Mouse (Mus musculus) midbrain, embryonic 14.5 days (tissue): Measurements from ENCODE around the gene 4931409K22Rik. TPM values are rescaled to one million over a fixed set of nuclear protein-coding genes. Genes with fewer than 3 reads are reported as not detected.
A peak's percentile ranks its signal among the peaks of the same experiment; 100 is the strongest.

Source experiments
- ATAC-seq: fragments of 200-750 bp; cut with Nextera tagmentation; 2 replicates; pipeline ENCODE4 v1.8.0; 2017; ENCODE audit warnings: moderate number of reproducible peaks, moderate library complexity; ENCODE audit not compliant: low FRiP score, low TSS enrichment
- DNase-seq: peaks from one replicate; pipeline ENCODE4 v3.0.0-alpha.2; 2015
- H3K27ac ChIP-seq: fragments of 300-500 bp; sonication (generic); replicated peaks from 2 replicates; pipeline ENCODE4 v1.5.1; 2014; ENCODE audit warnings: mild to moderate bottlenecking, low read depth, low read length, moderate library complexity
- H3K27me3 ChIP-seq: fragments of 300-500 bp; sonication (generic); 2 replicates; pipeline ENCODE4 v1.6.1; 2014; ENCODE audit warnings: low read length, control low read depth, mixed read lengths; ENCODE audit not compliant: control insufficient read depth, insufficient read depth
- H3K36me3 ChIP-seq: fragments of 300-500 bp; sonication (generic); 2 replicates; pipeline ENCODE4 v1.6.1; 2014; ENCODE audit warnings: low read length, control low read depth; ENCODE audit not compliant: control insufficient read depth, insufficient read depth
- H3K4me1 ChIP-seq: fragments of 300-500 bp; sonication (generic); 2 replicates; pipeline ENCODE4 v1.6.1; 2014; ENCODE audit warnings: mild to moderate bottlenecking, antibody characterized with exemption, low read length, control low read depth; ENCODE audit not compliant: control insufficient read depth, insufficient read depth
- H3K4me2 ChIP-seq: fragments of 300-500 bp; sonication (generic); 2 replicates; pipeline ENCODE4 v1.6.1; 2014; ENCODE audit warnings: mild to moderate bottlenecking, low read length, moderate library complexity
- H3K4me3 ChIP-seq: fragments of 300-500 bp; sonication (generic); replicated peaks from 2 replicates; pipeline ENCODE4 v1.5.1; 2014; ENCODE audit warnings: low read depth, low read length
- H3K9ac ChIP-seq: fragments of 300-500 bp; sonication (generic); replicated peaks from 2 replicates; pipeline ENCODE4 v1.6.1; 2014; ENCODE audit warnings: mild to moderate bottlenecking, low read length, moderate library complexity
- H3K9me3 ChIP-seq: fragments of 300-500 bp; sonication (generic); 2 replicates; pipeline ENCODE4 v1.6.1; 2016; ENCODE audit warnings: low read length, control low read depth, mixed read lengths; ENCODE audit not compliant: control insufficient read depth
- WGBS: fragments of 180-500 bp; shearing (Covaris S2); extraction: QIAGEN DNeasy Blood & Tissue Kit; methylation state at CpG from one replicate; pipeline ENCODE4 v1.1.7; 2014; 5-methylcytosine and 5-hydroxymethylcytosine counted together
- polyA plus RNA-seq: library from polyadenylated mRNA; unstranded; fragments of >200 nt; fragmentation: Nextera tagmentation; extraction: Ambion mirVana; gene quantifications from 2 replicates; pipeline ENCODE4 v1.2.1, GENCODE M21; 2014

Gene 4931409K22Rik
- polyA plus RNA-seq, 1 experiment from 2014 or later, result not detected

DNA sequence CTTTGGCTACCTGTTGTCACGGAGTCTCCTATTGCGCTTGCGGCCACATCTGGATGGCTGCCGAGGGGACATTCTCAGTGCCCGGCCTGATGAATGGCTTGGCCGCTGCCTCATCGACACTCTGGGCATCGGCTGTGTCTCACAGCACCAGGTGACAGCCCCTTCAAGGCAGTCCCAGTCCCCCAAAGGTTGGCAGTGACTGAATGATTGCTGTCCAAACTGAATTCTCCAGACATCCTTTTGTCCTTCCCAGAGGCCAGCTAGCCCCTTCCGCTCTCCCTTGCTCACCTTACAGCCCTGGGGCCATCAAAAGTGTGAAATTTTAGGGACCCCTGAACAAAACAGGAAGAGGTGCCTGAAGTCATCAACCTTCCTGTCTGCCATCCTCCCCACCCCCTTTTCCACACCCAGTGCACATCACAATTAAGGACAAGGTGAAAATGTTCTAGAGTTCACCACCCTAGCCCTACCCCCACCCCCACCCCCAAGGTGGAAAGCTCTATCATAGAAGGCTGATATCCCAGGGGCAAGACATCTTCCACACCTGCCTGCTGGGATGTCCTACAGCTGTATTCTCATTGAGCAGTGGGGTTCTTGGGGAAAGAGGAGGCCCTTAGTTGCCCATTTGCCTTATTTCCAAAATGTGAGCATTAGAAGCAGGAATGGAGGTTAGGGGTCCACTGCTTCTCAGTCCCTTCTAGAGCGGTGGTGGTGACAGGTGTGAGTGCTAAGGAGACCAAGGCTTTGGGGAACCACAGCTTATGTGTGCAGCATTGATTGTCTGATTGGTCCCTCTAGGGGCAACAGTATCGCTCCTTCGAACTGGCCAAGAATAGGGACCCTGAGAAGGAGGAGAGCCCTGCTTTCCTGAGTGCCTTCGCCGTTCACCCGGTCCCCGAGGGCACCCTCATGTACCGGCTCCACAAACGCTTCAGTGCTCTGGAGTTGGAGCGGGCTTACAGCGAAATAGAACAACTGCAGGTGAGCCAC is 33.2 kb upstream of the 4931409K22Rik start:
- no peak overlapping the region for H3K27ac ChIP-seq
- H3K27me3 ChIP-seq, result no peaks in the 10 kb centered on the region
- H3K36me3 ChIP-seq, result peaks cover 59% of the 10 kb centered on the region
- H3K4me2 ChIP-seq, result no peak overlapping the region
- H3K9me3 ChIP-seq, result no peaks in the 10 kb centered on the region
- H3K4me1 ChIP-seq, result peaks cover 10% of the 10 kb centered on the region
- 89% methylated on average over 20 of the region's 20 CpGs for WGBS
- H3K9ac ChIP-seq, result no peak overlapping the region
- no peak overlapping the region for H3K4me3 ChIP-seq
- ATAC-seq (no peak), DNase-seq (no peak)

GRCm38 (mm10) chr5:24587200-24587577 is 30.6 kb upstream of the 4931409K22Rik start:
- Histone ChIP-seq H3K27me3 (no peaks in the 10 kb centered on the region), H3K27ac (peak overlapping the region; percentile 83), H3K4me2 (peak overlapping the region; percentile 81), H3K9me3 (no peaks in the 10 kb centered on the region), H3K4me3 (peak overlapping the region; percentile 81), H3K9ac (peak overlapping the region; percentile 86), H3K4me1 (peaks cover 10% of the 10 kb centered on the region), H3K36me3 (peaks cover 33% of the 10 kb centered on the region)
- ATAC-seq, result no peak
- WGBS, result 39% methylated on average over 4 of the region's 4 CpGs
- DNase-seq, result no peak

DNA sequence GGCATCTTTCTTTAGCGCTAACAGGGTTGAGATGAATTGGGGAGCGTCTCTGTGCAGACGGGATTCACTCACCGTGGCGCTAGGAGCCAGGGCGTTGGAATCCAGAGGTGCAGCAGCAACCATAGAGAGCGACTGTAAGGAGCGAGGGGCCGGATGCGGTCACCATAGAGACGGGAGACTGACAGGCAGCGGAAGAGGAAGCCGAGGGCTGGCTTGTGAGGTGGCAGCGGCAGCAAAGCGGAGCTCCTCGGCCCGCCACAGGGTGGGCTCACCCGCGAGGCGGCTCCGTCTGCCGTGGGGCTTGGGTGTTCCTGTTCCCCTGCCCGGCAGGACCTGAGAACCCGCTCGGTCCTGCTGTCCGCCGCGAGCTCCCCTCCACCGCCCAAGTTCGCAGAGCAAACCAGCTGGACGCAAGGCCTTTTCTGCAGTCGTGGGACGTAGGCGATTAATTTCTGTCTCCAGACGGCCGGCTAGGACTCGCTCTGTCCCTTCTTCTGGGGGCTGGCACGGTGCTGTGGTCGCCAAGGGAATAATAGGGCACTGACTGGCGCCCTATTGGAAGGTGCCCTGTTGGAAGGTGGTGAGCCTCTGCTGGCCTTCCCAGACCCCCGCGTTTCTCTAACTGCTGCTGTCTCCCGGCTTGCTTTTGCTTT is 30.1 kb upstream of the 4931409K22Rik start, which contains the start of gene Chpf2:
TSS of gene Chpf2 (plus strand) at position 195 of the 653 bp plus-strand sequence.
- H3K9ac ChIP-seq, result peak within 1 kb of the TSS; percentile 86
- ATAC-seq, result peak; percentile 88
- WGBS, result 0% methylated on average over 41 of the region's 43 CpGs

DNA sequence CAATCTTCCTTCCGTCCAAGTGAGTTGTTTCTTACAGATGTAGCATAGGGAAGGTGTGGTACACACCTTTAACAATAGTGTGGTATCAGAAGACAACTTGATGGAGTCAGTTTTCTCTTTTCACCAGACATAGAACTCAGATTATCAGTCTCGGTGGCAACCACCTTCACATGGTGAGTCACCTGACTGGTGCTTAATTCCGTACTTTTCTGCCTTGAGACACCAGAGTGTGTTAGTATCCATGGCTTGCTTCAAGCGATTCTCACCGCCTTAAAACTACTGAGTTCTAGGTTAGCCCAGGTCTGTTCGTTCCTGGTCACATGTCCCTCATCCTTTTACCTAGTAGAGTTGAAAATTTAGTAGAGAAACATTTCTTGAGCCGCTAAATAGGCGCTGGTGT is 29.5 kb upstream of the 4931409K22Rik start:
- Histone ChIP-seq H3K4me3 (peak overlapping the region; percentile 81), H3K27me3 (no peaks in the 10 kb centered on the region), H3K9me3 (no peaks in the 10 kb centered on the region), H3K4me1 (peaks cover 10% of the 10 kb centered on the region), H3K4me2 (peak overlapping the region; percentile 81), H3K36me3 (peaks cover 22% of the 10 kb centered on the region), H3K27ac (peak overlapping the region; percentile 83), H3K9ac (peak overlapping the region; percentile 86)
- no peak for DNase-seq
- WGBS, result 8% methylated on average over 8 of the region's 8 CpGs
- peak; percentile 32; the same call in 1 of the 2 replicates for ATAC-seq

More for the DNA sequence above, 30.1 kb upstream of the 4931409K22Rik start, which contains the start of gene Chpf2:
- Histone ChIP-seq H3K4me3 (peak within 1 kb of the TSS; percentile 81), H3K4me2 (peak within 1 kb of the TSS; percentile 81), H3K36me3 (peaks cover 28% of the 10 kb centered on the region), H3K4me1 (peaks cover 10% of the 10 kb centered on the region), H3K9me3 (no peaks in the 10 kb centered on the region), H3K27me3 (no peaks in the 10 kb centered on the region), H3K27ac (peak within 1 kb of the TSS; percentile 83)
- peak; percentile 93 for DNase-seq

- ATAC-seq (no peak), DNase-seq (no peak)
- Histone ChIP-seq H3K4me2 (peak overlapping the region; percentile 68), H3K36me3 (peaks cover 18% of the 10 kb centered on the region), H3K4me3 (peak overlapping the region; percentile 79), H3K9me3 (no peaks in the 10 kb centered on the region), H3K9ac (peak overlapping the region; percentile 48; the same call in 1 of the 2 replicates), H3K27ac (no peak overlapping the region), H3K27me3 (no peaks in the 10 kb centered on the region), H3K4me1 (peaks cover 8% of the 10 kb centered on the region)
- WGBS, result 73% methylated on average over 6 of the region's 6 CpGs
These were observed 21.7 kb upstream of the 4931409K22Rik start for GRCm38 (mm10) chr5:24578109-24578963.

DNA sequence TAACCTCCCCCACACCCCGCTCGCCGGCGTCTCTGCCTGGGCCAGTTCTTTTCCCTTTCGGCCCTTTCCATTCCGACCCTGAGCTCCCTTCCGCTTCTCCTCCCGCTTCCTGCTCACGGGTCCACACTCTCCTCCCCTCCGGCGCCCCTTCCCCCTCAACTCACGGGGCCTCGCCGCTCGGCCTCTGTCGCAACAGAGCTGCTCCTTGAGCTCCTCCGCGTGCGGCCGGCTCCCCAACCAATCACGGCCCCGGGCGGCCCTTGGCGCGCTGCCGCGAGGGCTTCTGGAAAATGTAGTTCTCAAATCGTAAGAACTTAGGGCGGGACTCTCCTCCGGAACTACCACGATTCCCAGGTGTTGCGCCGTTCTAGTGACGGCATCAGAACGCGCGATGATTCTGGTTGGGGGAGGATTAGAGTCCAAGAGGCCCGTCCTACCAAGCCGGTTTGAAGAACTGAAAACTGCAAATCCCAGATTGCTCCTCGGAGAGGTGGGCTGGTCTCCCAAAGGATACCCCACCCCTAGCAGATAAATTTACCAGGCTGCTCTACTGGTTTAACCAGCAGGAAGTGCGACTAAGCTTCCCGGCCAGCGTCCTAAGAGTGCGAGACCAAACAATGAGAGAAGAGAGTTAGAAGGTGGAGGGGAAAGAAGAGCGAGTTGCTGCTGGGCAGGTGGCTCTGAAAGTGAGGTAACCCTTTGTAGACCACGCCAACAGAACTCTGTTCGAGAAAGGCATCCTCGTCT is 20.7 kb upstream of the 4931409K22Rik start, which contains the start of gene Abcf2:
TSS of gene Abcf2 (minus strand) at position 285 of the 747 bp plus-strand sequence.
- WGBS, result under 1% methylated on average over 48 of the region's 48 CpGs
- peak within 1 kb of the TSS; percentile 85 for H3K4me2 ChIP-seq

DNA sequence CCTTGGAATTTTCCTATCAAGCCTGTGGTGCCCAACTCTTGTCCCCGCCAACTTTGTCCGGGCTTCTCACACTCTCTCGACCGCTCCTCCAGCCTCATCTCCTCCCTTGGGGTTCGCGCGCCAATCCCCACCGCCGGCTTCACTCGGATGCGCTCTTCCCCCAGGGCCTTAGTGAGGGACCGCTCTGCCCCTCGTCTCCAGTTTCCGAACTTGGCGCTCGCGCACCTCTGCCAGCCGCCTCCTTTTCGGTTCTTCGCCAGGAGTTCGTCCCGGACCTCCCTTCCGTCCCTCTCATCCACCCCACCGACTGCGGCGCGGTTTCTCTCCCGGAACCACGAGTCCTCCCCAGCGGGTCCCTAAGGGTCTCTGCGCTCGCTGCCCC is 20.2 kb upstream of the 4931409K22Rik start:
- Histone ChIP-seq H3K27me3 (no peaks in the 10 kb centered on the region), H3K27ac (peak overlapping the region; percentile 73), H3K4me3 (peak overlapping the region; percentile 79), H3K36me3 (peaks cover 33% of the 10 kb centered on the region), H3K9me3 (no peaks in the 10 kb centered on the region), H3K9ac (peak overlapping the region; percentile 67), H3K4me1 (peaks cover 8% of the 10 kb centered on the region), H3K4me2 (peak overlapping the region; percentile 85)
- ATAC-seq (no peak), DNase-seq (no peak)
- under 1% methylated on average over 32 of the region's 32 CpGs for WGBS

More for the DNA sequence above, 20.7 kb upstream of the 4931409K22Rik start, which contains the start of gene Abcf2:
- Histone ChIP-seq H3K9me3 (no peaks in the 10 kb centered on the region), H3K9ac (peak within 1 kb of the TSS; percentile 67), H3K4me1 (peaks cover 8% of the 10 kb centered on the region), H3K27ac (peak within 1 kb of the TSS; percentile 73), H3K4me3 (peak within 1 kb of the TSS; percentile 79), H3K27me3 (no peaks in the 10 kb centered on the region), H3K36me3 (peaks cover 28% of the 10 kb centered on the region)
- DNase-seq (peak; percentile 100), ATAC-seq (peak; percentile 97)
